Mouse (Mus musculus) right cerebral cortex, adult 2 months (tissue): ENCODE results near the gene Nat8f4.
"Not testable (repeated sequence)": the region's sequence is repeated elsewhere in the genome, so short reads cannot be mapped to it uniquely, and the experiment has no call there.

Experiments used
- DNase-seq, 2 experiments: peaks; one replicate each; pipeline ENCODE4 v3.0.0; 2021 to 2022; ENCODE audit warnings: low spot score in 2 of 2

Gene Nat8f4

DNA sequence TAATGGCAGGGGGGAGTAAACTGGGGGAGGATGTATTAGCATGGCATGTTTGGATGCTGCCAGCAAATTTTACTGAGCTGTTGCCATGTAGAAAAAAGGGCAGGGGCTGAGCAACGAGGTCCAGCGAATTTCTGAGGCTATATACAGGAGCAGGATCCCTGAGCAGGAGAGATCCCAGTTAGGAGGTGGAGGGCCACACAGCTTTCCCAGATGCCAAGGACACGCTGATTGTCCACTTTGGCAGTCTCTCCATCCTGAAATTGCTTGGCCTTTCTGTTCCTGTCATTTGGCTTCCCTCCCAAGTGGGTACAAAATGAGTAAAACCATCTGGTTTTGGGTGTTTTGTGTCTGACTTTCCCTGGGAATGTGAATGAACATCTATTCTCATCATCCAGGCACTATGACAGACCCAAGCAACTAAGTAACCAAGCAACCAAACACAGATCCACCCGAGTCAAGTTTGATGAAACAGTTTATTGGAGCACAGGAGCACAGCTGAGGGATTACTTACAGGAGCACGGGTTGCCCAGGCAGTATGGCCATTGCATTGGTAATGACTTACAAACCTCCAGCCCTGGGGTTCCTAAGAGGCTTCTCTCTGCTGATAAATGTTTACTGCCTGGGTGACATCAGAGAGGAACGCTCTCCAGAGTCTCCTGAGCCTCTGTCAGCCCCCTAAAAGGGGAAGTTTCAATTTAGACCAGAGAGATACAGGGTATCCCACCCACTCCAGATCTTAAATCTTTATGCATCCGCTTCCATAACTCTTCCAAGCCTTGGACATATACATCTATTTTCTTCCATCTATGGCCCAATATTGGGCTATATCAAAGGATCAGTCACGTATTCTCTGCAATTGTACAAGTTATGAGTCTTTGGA is 5.8 kb downstream of the Nat8f4 start:
- not testable (repeated sequence) for DNase-seq

DNA sequence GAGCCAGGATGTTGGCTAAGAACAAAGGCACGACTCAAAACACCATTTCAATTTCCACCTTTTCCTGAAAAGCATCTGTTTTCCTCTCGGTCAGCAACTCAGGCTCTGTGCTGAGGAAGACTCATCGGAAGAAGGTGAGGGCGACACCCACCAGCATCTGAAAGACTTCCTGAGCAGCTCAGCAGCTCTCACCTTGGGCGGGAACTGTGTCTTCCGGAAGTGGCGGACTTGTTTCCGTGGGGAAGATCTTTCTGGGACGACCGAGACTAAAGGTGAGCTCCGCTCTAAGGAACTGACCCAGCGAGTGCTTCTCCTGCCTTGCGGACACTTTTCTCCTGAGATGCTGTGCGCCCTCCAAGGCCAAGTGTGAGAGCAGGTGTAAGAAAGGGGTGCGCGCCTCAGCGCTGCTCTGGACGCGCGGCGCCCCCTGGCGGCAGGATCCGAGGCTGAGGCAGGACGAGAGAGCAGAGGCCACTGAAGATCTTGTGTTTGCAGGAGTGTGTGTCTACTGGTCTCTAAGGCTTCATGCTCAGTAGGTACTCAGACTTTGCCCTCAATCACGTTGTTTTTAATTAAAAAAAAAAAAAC is 9.5 kb downstream of the Nat8f4 start:
- DNase-seq, result not testable (repeated sequence)

DNA sequence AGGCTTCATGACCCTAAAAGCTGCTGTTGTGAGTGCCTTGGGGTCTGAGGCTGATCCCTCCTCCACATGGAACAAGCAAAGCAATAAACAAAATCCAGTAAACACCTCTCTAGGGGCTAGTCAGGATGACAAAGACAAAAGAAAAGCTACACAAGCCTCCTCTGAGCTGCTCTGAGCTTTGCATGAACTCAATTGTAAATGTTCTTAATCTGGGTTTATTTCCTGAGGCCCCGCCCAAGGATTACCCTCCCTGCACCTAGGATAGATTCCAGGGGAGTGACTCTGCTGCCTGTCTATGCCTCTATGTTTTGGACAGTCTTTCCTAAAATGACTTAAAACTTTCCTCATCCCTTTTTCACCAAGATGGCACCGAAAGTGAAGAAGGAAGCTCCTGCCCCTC is 15.7 kb downstream of the Nat8f4 start:
- DNase-seq, result no peak

DNA sequence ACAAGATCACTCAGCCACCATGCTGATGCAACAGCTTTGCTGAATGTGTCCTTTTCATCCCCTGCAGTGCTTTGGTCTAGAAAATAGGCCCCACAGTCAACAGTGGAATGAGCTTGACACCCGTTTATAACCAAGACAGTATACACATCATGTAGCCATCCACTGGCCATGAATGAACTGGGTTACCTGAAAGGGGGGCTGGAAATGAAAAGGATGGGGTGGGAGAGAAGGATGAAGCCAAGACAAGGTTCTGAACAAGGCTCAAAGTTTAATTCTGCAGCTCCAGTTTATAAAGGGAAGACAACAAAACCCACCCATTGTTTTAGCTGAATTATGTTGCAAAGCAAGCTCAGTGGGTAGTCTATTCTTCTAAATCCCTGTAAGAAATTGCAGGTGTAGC is 20.4 kb downstream of the Nat8f4 start:
- no peak for DNase-seq

DNA sequence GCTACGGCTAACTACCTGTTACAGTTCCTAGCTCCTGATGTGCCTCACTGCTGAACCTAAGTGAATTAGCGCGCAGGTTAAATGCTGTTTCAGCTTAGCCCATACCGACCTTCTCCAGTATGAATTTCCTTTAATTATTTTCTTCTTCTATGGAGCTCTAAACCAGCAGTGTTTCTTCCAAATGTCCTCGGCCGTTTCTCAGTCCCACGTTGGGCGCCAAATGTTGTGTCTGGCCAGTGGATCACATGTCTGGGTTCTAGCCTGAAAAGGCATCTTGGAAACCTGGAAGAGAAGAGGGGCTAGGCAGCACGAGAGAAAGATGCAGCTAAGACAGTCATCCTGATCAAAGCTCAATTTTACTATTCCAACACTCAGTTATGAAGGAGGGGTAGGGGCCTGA is 21.4 kb downstream of the Nat8f4 start:
- DNase-seq, result not testable (repeated sequence)

DNA sequence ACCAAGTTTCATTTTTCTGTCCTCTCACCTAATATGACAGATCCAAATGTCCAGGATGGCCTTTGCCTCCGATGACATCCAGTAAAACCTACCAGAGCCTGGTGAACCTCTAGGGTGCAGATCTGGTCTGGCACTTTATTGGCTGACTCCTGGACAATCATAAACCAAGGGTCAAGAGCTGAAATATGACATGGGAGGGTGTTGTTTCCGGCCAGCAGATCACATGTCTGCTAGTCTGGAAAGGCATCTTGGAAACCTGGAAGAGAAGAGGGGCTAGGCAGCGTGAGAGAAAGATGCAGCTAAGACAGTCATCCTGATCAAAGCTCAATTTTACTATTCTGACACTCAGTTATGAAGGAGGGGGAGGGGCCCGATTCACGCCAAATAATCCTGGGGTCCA is 35.7 kb downstream of the Nat8f4 start, which contains the start of gene Nat8f2:
Gene Nat8f2 (minus strand): TSS at position 153 of the 400 bp plus-strand sequence.
- not testable (repeated sequence) for DNase-seq

DNA sequence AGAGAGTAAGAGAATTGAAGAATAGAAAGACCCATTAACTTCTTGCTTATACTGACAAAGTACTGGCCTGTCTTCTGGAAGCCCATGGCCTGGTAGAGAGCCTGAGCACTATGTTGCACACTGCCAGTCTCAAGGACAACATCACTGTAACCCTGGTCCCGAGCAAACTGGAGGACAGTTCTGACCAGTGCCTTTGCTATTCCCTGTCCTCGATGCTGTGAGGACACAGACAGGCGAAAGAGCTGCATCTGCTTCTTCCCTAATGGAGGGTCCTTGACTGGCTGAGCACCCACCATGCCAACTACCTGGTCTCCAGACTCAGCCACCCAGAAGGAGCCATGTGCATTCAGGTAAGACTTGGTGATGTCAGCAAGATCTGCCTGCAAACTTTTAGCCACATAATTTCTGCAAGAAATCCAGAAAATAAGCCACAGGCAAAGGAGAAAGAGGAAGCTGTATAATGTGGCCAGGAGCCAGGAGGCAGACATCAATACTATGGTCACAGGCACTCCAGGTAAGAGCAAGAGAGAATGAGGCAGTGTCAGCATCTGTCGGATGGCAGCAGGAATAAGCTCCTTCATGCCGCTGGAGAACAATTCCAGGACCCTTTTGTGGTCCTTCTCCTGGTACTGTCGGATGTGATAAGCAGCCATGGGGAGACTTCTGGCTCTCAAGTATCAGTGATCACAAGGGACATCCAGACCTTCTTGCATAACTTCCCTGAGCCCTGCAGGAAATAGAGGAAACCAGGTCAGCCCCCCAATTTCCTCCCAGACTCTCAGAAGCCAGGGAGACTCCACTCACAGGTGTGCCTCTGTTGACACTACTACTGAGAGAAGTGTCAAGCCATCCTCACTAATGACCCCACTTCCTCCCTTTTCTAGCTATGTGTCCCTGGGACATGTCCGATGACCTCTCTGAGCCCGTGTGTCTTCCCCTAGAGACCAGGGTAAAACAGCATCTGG is 36.7 kb downstream of the Nat8f4 start:
- DNase-seq, result no peak

DNA sequence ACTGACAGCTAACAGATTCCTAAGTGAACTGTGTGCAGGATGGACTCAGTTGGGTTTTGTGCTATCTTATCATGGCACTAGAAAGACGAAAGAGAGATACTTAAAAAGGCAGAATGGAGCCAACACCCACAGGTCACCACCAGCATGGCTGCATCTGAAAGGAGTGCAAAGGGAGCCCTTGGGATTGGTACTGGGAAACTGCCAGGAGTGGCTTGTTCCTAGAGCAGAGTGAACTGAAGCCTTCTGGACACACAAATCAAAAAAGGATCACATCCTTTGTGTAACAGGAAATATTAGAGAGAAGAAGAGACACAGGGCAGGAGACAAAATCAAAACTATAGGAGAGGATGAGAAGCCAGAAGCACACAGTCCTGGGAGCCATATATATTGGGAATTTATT is 37.7 kb downstream of the Nat8f4 start:
- DNase-seq, result not testable (repeated sequence)

DNA sequence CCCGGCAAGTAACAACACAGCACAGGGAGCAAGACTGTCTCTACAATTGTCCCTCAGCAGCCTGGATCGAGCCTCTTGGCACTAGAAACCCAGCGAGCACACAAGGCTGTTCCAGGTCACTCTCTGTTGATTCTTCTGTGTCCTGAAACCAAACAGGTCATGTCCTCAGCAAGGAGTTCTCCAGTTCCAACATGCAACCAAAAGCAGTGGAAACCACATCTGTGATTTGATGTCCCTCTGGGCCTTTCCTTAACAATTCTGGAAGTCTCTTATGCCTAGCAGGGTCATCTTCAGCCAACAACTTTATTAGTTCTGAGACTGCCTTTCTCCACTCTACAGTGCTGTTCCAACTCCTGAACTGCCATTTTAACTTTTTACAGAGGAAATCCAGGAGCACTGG is 38.5 kb downstream of the Nat8f4 start:
- DNase-seq, result not testable (repeated sequence)

DNA sequence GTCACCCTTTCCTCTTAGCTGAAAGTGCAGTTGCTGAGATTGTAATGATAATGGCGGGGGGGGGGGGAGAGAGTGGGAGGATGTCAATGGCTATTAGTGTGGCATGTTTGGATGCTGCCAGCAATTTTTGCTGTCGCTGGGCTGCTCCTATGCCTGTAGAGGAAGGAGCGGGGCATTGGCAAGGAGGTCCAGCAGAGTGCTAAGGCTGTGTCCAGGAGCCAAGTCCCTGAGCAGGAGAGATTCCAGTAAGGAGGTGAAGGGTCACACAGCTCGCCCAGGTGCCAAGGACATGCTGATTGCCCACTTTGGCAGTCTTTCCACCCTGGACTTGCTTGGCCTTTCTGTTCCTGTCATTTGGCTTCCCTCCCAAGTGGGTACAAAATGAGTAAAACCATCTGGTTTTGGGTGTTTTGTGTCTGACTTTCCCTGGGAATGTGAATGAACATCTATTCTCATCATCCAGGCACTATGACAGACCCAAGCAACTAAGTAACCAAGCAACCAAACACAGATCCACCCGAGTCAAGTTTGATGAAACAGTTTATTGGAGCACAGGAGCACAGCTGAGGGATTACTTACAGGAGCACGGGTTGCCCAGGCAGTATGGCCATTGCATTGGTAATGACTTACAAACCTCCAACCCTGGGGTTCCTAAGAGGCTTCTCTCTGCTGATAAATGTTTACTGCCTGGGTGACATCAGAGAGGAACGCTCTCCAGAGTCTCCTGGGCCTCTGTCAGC is 39.6 kb downstream of the Nat8f4 start:
- DNase-seq, result peak in 1 of 2 experiments; percentile 21

DNA sequence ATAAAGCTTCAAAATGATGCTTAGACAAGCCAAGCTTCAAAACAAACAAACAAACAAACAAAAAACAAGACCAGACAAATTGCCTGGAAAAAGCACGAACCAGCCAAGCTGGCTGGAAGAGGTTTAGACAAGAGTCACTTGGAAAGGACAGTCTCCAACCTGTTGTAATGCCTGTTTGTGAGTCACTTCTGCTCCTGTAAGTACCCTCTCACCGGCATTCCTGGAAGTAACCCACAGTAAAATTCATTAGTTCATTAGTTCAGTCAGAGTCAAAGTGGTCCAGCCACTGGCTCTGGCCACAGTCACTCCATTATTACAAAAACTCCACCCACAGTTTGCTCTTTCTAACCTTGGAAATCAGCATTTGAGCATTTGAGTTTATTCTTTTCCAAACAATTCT is 40.8 kb downstream of the Nat8f4 start:
- no peak for DNase-seq

DNA sequence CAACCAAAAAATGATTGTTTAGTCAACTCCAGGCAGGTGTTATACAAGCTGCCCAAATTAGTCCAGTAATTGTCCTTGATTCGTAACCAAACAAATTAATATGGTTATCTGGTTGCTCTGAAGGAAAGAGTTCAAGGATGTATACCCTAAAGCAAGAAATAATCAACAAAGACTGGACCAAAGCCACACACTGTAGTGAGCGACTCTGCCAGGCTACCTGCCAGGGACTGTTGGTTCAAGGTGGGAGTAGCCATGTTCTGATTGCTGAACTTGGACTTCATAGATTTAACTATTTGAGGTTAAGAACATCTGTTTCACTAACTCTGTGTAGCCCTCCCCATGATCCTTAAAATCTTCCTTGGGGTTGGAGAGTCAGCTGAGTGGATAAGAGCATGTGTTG is 41.5 kb downstream of the Nat8f4 start:
- DNase-seq, result no peak

DNA sequence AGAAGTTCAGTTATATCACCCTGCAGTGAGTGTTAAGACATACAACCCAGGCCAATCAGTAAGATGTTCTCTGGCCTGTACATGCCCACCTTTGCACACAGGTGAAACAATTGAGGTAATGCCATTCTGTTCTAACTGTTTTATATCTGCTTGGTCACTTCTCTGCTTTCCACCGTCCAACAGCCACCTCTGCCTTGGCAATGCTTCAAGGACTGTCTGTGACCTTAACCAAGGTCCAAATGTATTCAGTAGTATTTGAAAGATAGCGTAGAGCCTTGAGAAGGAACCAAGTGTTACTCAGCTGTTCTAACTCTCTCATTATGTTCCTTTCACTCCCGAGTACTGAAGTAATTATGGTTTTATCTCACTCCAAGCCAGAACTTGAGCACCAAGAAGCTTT is 42.1 kb downstream of the Nat8f4 start:
- no peak for DNase-seq

DNA sequence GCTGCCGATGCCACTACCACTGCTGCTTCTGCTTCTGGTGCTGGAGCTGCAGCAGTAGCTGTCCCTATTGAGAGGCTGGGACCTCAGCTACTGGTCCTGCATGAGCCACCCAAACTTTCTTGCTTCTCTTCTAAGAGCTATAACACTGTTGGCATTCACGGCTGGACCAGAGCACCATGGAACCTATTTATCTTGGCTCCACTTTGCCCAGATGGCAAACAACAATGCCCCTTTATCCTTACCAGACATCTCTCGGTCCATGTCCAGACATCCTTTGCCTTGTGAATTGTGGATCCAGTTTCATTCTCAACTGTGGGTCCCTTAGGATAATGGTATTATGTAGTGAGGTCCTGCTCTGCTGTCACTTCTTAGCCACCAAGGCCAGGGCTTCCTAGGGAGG is 43.4 kb downstream of the Nat8f4 start:
- DNase-seq, result no peak

DNA sequence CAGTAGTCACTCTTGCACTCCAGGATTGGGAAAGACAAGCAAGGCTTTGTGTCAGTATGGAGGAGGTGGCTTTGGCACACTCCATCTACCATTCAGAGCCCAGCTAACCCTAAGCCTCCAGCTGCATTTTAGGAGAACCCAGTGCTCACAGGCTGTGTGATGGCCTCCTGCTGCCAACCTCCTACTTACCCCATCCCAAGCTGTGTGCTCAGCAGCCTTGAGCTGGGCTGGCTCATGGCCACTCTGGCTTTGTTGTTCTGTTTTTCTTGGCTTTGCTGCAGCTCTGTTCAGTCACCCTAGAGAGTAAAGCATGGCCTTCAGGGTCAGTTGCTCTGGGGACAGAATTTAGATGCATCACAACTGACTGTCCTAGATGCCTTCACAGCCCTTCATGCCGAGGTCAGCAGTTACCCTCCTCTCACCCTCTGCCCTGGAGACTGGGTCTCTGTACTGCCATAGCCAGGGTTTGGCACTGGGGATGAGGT is 48.4 kb downstream of the Nat8f4 start:
- peak; percentile 51 to 66 for DNase-seq

DNA sequence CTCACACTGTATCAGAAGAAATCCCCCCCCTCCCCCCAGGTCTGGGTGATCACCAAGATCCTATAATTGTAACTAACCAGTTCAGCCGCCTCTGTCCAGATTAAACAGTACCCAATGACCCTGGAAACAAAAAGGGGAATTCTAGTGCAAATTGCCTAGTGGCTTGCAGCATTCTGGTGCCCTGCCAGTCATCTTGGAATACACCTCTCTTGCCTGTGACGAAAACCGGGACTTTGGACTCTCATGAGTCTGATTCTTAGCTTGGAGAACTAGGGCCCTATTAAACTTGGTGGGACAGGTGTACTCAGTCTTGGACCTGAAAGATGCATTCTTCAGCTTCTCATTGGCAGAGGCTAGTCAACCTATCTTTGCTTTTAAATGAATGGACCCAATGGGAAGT is 51.2 kb downstream of the Nat8f4 start:
- DNase-seq, result no peak

DNA sequence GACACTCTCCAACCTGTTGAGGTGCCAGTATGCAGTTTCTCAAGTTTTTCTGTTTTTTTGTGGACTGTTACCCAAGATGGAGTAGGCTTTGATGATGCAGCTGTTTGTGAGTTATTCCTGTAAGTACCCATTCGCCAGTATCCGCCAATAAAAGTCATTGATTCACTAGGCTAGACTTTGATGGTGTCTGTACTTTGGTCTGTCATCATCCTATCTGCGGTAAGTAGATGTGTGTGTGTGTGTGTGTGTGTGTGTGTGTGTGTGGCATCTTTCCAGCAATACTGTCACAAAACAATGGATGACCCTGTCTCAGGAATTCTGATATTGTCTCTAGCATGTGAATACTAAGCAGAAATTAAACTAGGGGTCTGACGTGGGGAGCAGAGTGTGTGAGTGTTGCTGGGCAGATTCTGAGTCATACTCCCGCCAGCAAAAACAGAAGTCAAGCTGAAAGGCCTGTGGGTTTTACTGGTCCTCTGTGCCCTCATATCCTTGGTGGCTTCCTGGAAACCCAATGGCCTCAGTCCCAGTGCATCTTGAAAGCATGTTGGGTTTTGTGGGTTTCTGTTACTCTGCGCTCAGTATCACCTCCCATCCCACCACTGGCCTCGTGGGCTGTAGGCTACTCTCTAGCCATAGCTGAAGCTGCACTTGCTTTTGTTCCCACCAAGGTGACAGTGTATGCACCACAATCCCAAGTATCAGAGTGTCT is 53.5 kb downstream of the Nat8f4 start:
- no peak for DNase-seq

DNA sequence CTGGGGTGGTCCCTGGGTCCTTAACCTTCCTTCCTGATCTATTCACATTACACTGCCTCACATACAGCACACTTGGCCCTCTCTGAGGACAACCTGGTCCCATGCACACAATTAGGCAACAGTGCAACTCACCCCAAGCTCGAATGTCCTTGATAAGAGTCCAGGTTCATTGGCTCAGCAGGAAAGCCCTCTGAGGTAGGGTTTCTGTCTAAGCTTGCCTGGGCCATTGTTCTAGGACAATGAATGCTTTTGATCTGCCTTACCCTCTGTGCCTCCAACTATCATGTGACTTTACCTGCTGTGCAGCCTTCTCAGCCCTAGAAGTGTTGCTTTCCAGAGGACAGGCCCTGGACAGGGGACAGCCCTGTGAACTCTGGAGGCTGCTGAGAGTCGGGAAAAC is 55.4 kb downstream of the Nat8f4 start:
- no peak for DNase-seq
